In genomic region chr3:145780784-145781442, GRCm38 (mm10) we compare ENCODE assay signal across 11 mouse cellular contexts. TPM values are rescaled to one million over a fixed set of nuclear protein-coding genes. Genes with fewer than 3 reads are reported as not detected.
A peak's percentile ranks its signal among the peaks of the same experiment; 100 is the strongest.
DNase-seq lines count a peak whose midpoint lies in the region; ATAC-seq lines count a peak whose summit lies in the region.
"Had no signal": no experiment of that assay in that cellular context is flagged by ENCODE, and none has a peak within 500 bp of the region (broad histone marks: within the 10 kb centered on the region; RNA-seq: fewer than 3 reads in every experiment).

No protein-coding gene starts in this region.

- peak; percentile 62 for ATAC-seq in stomach, embryonic 15.5 days (ENCODE audit: insufficient read depth, low FRiP score, low read depth)
- ATAC-seq: hindbrain, postnatal 0 days had no signal

- H3K4me2 ChIP-seq in stomach, embryonic 15.5 days = 0 out of 2 replicates have a peak overlapping the region, but pooled peaks have one; percentile 16

- peak; percentile 71 for DNase-seq in R1 (ENCODE audit: low read depth, low spot score)
- DNase-seq in kidney, adult 18-20 months = peak; percentile 57
- peak; percentile 47 to 76 for DNase-seq in kidney, postnatal 36 days
- no peak for DNase-seq in ovary, adult 18-20 months (ENCODE audit: low spot score)
- no peak for DNase-seq in layer of hippocampus, postnatal 14 days (ENCODE audit: low spot score in 2 of 2)
- no peak for DNase-seq in cerebellum, postnatal 14 days
- DNase-seq: adrenal gland, postnatal 25 days had no signal

- no peak overlapping the region for H3K27ac ChIP-seq in stomach, embryonic 15.5 days
- H3K27ac ChIP-seq: hindbrain, postnatal 0 days had no signal

- no peaks in the 10 kb centered on the region for H3K27me3 ChIP-seq in stomach, embryonic 15.5 days (replicated peaks)

- H3K36me3 ChIP-seq in stomach, embryonic 15.5 days = no peaks in the 10 kb centered on the region

- WGBS in stomach, embryonic 15.5 days = 64% methylated on average over 14 of the region's 14 CpGs

- H3K9ac ChIP-seq in stomach, embryonic 15.5 days = no peak overlapping the region

- no peaks in the 10 kb centered on the region for H3K9me3 ChIP-seq in stomach, embryonic 15.5 days

- no peak overlapping the region for H3K4me3 ChIP-seq in stomach, embryonic 15.5 days (replicated peaks)

- peaks cover 9% of the 10 kb centered on the region; the same call in 1 of the 2 replicates for H3K4me1 ChIP-seq in stomach, embryonic 15.5 days

RNA-seq across cellular contexts. Expression of gene Ddah1, which starts 22.4 kb away (rescaled TPM):
- polyA plus RNA-seq in stomach, embryonic 15.5 days (2015; fragmentation: Nextera tagmentation; extraction: Ambion mirVana) = 23.9 and 28.0 TPM in 2 replicates
- total RNA-seq in layer of hippocampus, postnatal 14 days (2021) = 10 to 100 TPM; 62.6 to 72.2 TPM
- total RNA-seq: common myeloid progenitor, adult 5-6 weeks; megakaryocyte progenitor cell, adult 5-6 weeks had no signal

Comparison
In these comparisons a context has a peak if more than half of its experiments do, and no peak if none do; other contexts are left out.
1. DNase-seq: peak in R1 (single experiment), kidney, adult 18-20 months (single experiment) and kidney, postnatal 36 days (2 of 2); none in ovary, adult 18-20 months (single experiment), layer of hippocampus, postnatal 14 days (0 of 2) and cerebellum, postnatal 14 days (0 of 2).